Mouse (Mus musculus): ENCODE data around the gene H2-M5. TPM values are rescaled to one million over a fixed set of nuclear protein-coding genes. Genes with fewer than 3 reads are reported as not detected.

The H2-M5 gene
- polyA plus RNA-seq, 1 experiment = not detected

GRCm38 (mm10) chr17:36943691-36944090 is 45.6 kb downstream of the H2-M5 start:
- Histone ChIP-seq H3K4me1 (ENCODE audit: control insufficient read depth) (no peaks in the 10 kb centered on the region; the same call in 1 of the 2 replicates), H3K4me3 (replicated peaks) (no peak overlapping the region), H3K9me3 (ENCODE audit: control insufficient read depth, low read length) (no peaks in the 10 kb centered on the region), H3K36me3 (ENCODE audit: control insufficient read depth) (peaks cover 4% of the 10 kb centered on the region), H3K27me3 (ENCODE audit: control insufficient read depth) (peaks cover 88% of the 10 kb centered on the region)
- no peak for TF ChIP-seq GATA1 (IDR thresholded peaks at IDR 0.05; ENCODE audit: low read length)
- no peak for TF ChIP-seq TAL1 (IDR thresholded peaks at IDR 0.05; ENCODE audit: low read length)

- H3K36me3 ChIP-seq (ENCODE audit: control insufficient read depth) = no peaks in the 10 kb centered on the region
- no peak within 1 kb of the TSS for H3K4me3 ChIP-seq (replicated peaks)
- no peaks in the 10 kb centered on the region; the same call in 1 of the 2 replicates for H3K4me1 ChIP-seq (ENCODE audit: control insufficient read depth)
- H3K9me3 ChIP-seq (ENCODE audit: control insufficient read depth, low read length) = no peaks in the 10 kb centered on the region
- peaks cover 83% of the 10 kb centered on the region for H3K27me3 ChIP-seq (ENCODE audit: control insufficient read depth)
- no peak for TF ChIP-seq GATA1 (IDR thresholded peaks at IDR 0.05; ENCODE audit: low read length)
- TF ChIP-seq TAL1 (IDR thresholded peaks at IDR 0.05; ENCODE audit: low read length) = no peak
Observed at GRCm38 (mm10) chr17:36942791-36943471, 46.4 kb downstream of the H2-M5 start, which contains the start of gene Rnf39. TSS of gene Rnf39 (plus strand) at chr17:36942918.

- Histone ChIP-seq H3K4me3 (replicated peaks) (no peak overlapping the region), H3K36me3 (ENCODE audit: control insufficient read depth) (no peaks in the 10 kb centered on the region), H3K4me1 (ENCODE audit: control insufficient read depth) (no peaks in the 10 kb centered on the region; the same call in 1 of the 2 replicates), H3K27me3 (ENCODE audit: control insufficient read depth) (peaks cover 78% of the 10 kb centered on the region), H3K9me3 (ENCODE audit: control insufficient read depth, low read length) (no peaks in the 10 kb centered on the region)
- no peak for TF ChIP-seq GATA1 (IDR thresholded peaks at IDR 0.05; ENCODE audit: low read length)
- TF ChIP-seq TAL1 (IDR thresholded peaks at IDR 0.05; ENCODE audit: low read length) = no peak
Observed at GRCm38 (mm10) chr17:36942391-36942790, 46.9 kb downstream of the H2-M5 start.

GRCm38 (mm10) chr17:36938056-36938455 is 51.3 kb downstream of the H2-M5 start:
- Histone ChIP-seq H3K4me1 (ENCODE audit: control insufficient read depth) (no peaks in the 10 kb centered on the region), H3K9me3 (ENCODE audit: control insufficient read depth, low read length) (no peaks in the 10 kb centered on the region), H3K27me3 (ENCODE audit: control insufficient read depth) (peaks cover 35% of the 10 kb centered on the region), H3K4me3 (replicated peaks) (no peak overlapping the region), H3K36me3 (ENCODE audit: control insufficient read depth) (no peaks in the 10 kb centered on the region)
- no peak for TF ChIP-seq GATA1 (IDR thresholded peaks at IDR 0.05; ENCODE audit: low read length)
- TF ChIP-seq TAL1 (IDR thresholded peaks at IDR 0.05; ENCODE audit: low read length) = no peak

Other genes with a start within 250 kb of the H2-M5 start
- gene H2-M10.5, start 216.6 kb downstream of the H2-M5 start, polyA plus RNA-seq (2012) = not detected in 2 replicates
- gene H2-M10.6, start 177.4 kb downstream of the H2-M5 start, polyA plus RNA-seq (2012) = not detected in 2 replicates
- gene Trim26, start 152.4 kb downstream of the H2-M5 start, polyA plus RNA-seq (2012) = 2.5 and 2.7 TPM in 2 replicates
- 0.08 TPM in 2 replicates for gene Trim15, start 122.3 kb downstream of the H2-M5 start, polyA plus RNA-seq (2012)
- 33.1 and 48.3 TPM in 2 replicates for gene Trim10, start 120.0 kb downstream of the H2-M5 start, polyA plus RNA-seq (2012)
- not detected in 2 replicates for gene Trim40, start 99.4 kb downstream of the H2-M5 start, polyA plus RNA-seq (2012)
- 0.02 TPM in 1 of 2 replicates, not detected in the other for gene Trim31, start 91.4 kb downstream of the H2-M5 start, polyA plus RNA-seq (2012)
- gene Rnf39, start 46.6 kb downstream of the H2-M5 start, polyA plus RNA-seq (2012) = not detected in 2 replicates
- gene Ppp1r11, start 37.8 kb downstream of the H2-M5 start, polyA plus RNA-seq (2012) = 7.6 and 9.0 TPM in 2 replicates
- gene Znrd1, start 31.0 kb downstream of the H2-M5 start, polyA plus RNA-seq (2012) = 0.28 and 0.48 TPM in 2 replicates
- gene Znrd1as, start 30.9 kb downstream of the H2-M5 start, polyA plus RNA-seq (2012) = 0.04 and 0.07 TPM in 2 replicates
- not detected in 2 replicates for gene 2410137M14Rik, start 8.3 kb downstream of the H2-M5 start, polyA plus RNA-seq (2012)
- gene Zfp57, start 11.6 kb upstream of the H2-M5 start, polyA plus RNA-seq (2012) = not detected in 2 replicates
- not detected in 2 replicates for gene Mog, start 33.9 kb upstream of the H2-M5 start, polyA plus RNA-seq (2012)
- 0.08 TPM in 1 of 2 replicates, not detected in the other for gene Gabbr1, start 56.4 kb upstream of the H2-M5 start, polyA plus RNA-seq (2012)
- gene Olfr90, start 99.0 kb upstream of the H2-M5 start, polyA plus RNA-seq (2012) = not detected in 2 replicates
- 0.04 TPM in 1 of 2 replicates, not detected in the other for gene Olfr91, start 108.7 kb upstream of the H2-M5 start, polyA plus RNA-seq (2012)
- not detected in 2 replicates for gene Olfr92, start 130.6 kb upstream of the H2-M5 start, polyA plus RNA-seq (2012)
- gene Olfr93, start 172.0 kb upstream of the H2-M5 start, polyA plus RNA-seq (2012) = not detected in 2 replicates
- not detected in 2 replicates for gene Ubd, start 204.4 kb upstream of the H2-M5 start, polyA plus RNA-seq (2012)
- gene Olfr94, start 211.5 kb upstream of the H2-M5 start, polyA plus RNA-seq (2012) = not detected in 2 replicates
- gene Olfr95, start 223.6 kb upstream of the H2-M5 start, polyA plus RNA-seq (2012) = not detected in 2 replicates
- gene Olfr96, start 230.6 kb upstream of the H2-M5 start, polyA plus RNA-seq (2012) = not detected in 2 replicates
- gene Olfr97, start 247.8 kb upstream of the H2-M5 start, polyA plus RNA-seq (2012) = not detected in 2 replicates